Mouse (Mus musculus) liver, embryonic 11.5 days (tissue): ENCODE measurements around the gene Commd7. TPM values are rescaled to one million over a fixed set of nuclear protein-coding genes. Genes with fewer than 3 reads are reported as not detected.

Experiments used
- ATAC-seq: fragments of 200-750 bp; cut with Nextera tagmentation; replicated peaks from 2 replicates; pipeline ENCODE4 v1.8.0; 2017; ENCODE audit warnings: moderate number of reproducible peaks, mild to moderate bottlenecking, moderate TSS enrichment, moderate library complexity; ENCODE audit not compliant: low FRiP score
- DNase-seq: peaks from one replicate; pipeline ENCODE4 v3.0.0-alpha.2; 2017; ENCODE audit warnings: low spot score
- H3K27ac ChIP-seq: fragments of 300-500 bp; sonication (generic); 2 replicates; pipeline ENCODE4 v1.5.1; 2014; ENCODE audit warnings: mild to moderate bottlenecking, low read depth, low read length, control low read depth
- H3K27me3 ChIP-seq: fragments of 300-500 bp; sonication (generic); replicated peaks from 2 replicates; pipeline ENCODE4 v1.6.1; 2014; ENCODE audit warnings: low read length, mixed read lengths; ENCODE audit not compliant: control insufficient read depth, insufficient read depth
- H3K36me3 ChIP-seq: fragments of 300-500 bp; sonication (generic); 2 replicates; pipeline ENCODE4 v1.6.1; 2014; ENCODE audit warnings: mild to moderate bottlenecking, low read length, moderate library complexity, mixed read lengths; ENCODE audit not compliant: control insufficient read depth, insufficient read depth
- H3K4me1 ChIP-seq: fragments of 300-500 bp; sonication (generic); replicated peaks from 2 replicates; pipeline ENCODE4 v1.6.1; 2014; ENCODE audit warnings: low read length, mixed read lengths; ENCODE audit not compliant: control insufficient read depth, insufficient read depth
- H3K4me2 ChIP-seq: fragments of 300-500 bp; sonication (generic); 2 replicates; pipeline ENCODE4 v1.6.1; 2014; ENCODE audit warnings: mild to moderate bottlenecking, control low read depth, moderate library complexity
- H3K4me3 ChIP-seq: fragments of 300-500 bp; sonication (generic); 2 replicates; pipeline ENCODE4 v1.5.1; 2014; ENCODE audit warnings: low read depth, low read length, control low read depth
- H3K9ac ChIP-seq: fragments of 300-500 bp; sonication (generic); 2 replicates; pipeline ENCODE4 v1.6.1; 2014; ENCODE audit warnings: low read depth, low read length, control low read depth
- H3K9me3 ChIP-seq: fragments of 300-500 bp; sonication (generic); 2 replicates; pipeline ENCODE4 v1.6.1; 2016; ENCODE audit warnings: low read length, inconsistent platforms, mixed read lengths; ENCODE audit not compliant: control insufficient read depth
- WGBS: fragments of 180-500 bp; shearing (Covaris S2); extraction: QIAGEN DNeasy Blood & Tissue Kit; methylation state at CpG from one replicate; pipeline ENCODE4 v1.1.7; 2014; 5-methylcytosine and 5-hydroxymethylcytosine counted together
- polyA plus RNA-seq: library from polyadenylated mRNA; unstranded; fragments of >200 nt; fragmentation: Nextera tagmentation; extraction: Ambion mirVana; gene quantifications from 2 replicates; pipeline ENCODE4 v1.2.1, GENCODE M21; 2014

Gene Commd7
- polyA plus RNA-seq, 1 experiment from 2014 or later, result 65.1 TPM

GRCm38 (mm10) chr2:153642496-153642895, 9.9 kb upstream of the Commd7 start:
- H3K27ac ChIP-seq, result no peak overlapping the region
- H3K9me3 ChIP-seq, result no peaks in the 10 kb centered on the region
- no peaks in the 10 kb centered on the region; the same call in 1 of the 2 replicates for H3K27me3 ChIP-seq
- DNase-seq (no peak), ATAC-seq (no peak)
- no peak overlapping the region for H3K9ac ChIP-seq
- no peaks in the 10 kb centered on the region for H3K4me1 ChIP-seq
- H3K4me2 ChIP-seq, result no peak overlapping the region
- WGBS, result 26% methylated on average over 3 of the region's 3 CpGs
- H3K36me3 ChIP-seq, result no peaks in the 10 kb centered on the region
- no peak overlapping the region for H3K4me3 ChIP-seq

- Histone ChIP-seq H3K36me3 (no peaks in the 10 kb centered on the region), H3K4me2 (no peak overlapping the region), H3K9ac (no peak overlapping the region), H3K27ac (no peak overlapping the region), H3K27me3 (no peaks in the 10 kb centered on the region; the same call in 1 of the 2 replicates), H3K4me3 (no peak overlapping the region), H3K4me1 (no peaks in the 10 kb centered on the region), H3K9me3 (no peaks in the 10 kb centered on the region)
- DNase-seq (no peak), ATAC-seq (no peak)
- 25% methylated on average over 15 of the region's 15 CpGs for WGBS
These were observed 6.5 kb upstream of the Commd7 start for GRCm38 (mm10) chr2:153638977-153639680.

GRCm38 (mm10) chr2:153633259-153633658, 678 bp upstream of the Commd7 start:
- Histone ChIP-seq H3K36me3 (peaks cover 2% of the 10 kb centered on the region), H3K4me1 (peaks cover 10% of the 10 kb centered on the region), H3K27ac (no peak overlapping the region), H3K4me2 (peak overlapping the region; percentile 88), H3K4me3 (peak overlapping the region; percentile 94; the same call in 1 of the 2 replicates), H3K27me3 (no peaks in the 10 kb centered on the region), H3K9me3 (no peaks in the 10 kb centered on the region), H3K9ac (peak overlapping the region; percentile 94; the same call in 1 of the 2 replicates)
- ATAC-seq, result no peak
- DNase-seq, result no peak
- WGBS, result 74% methylated on average over 5 of the region's 5 CpGs

- Histone ChIP-seq H3K4me3 (peak overlapping the region; percentile 94), H3K36me3 (peaks cover 4% of the 10 kb centered on the region), H3K27ac (peak overlapping the region; percentile 93), H3K9me3 (no peaks in the 10 kb centered on the region), H3K4me1 (peaks cover 10% of the 10 kb centered on the region), H3K4me2 (peak overlapping the region; percentile 88), H3K27me3 (no peaks in the 10 kb centered on the region), H3K9ac (peak overlapping the region; percentile 94)
- ATAC-seq (no peak), DNase-seq (no peak)
- 12% methylated on average over 2 of the region's 2 CpGs for WGBS
These were observed 268 bp upstream of the Commd7 start for GRCm38 (mm10) chr2:153632871-153633226.

- Histone ChIP-seq H3K36me3 (peaks cover 13% of the 10 kb centered on the region), H3K4me3 (no peak overlapping the region), H3K9me3 (no peaks in the 10 kb centered on the region), H3K9ac (no peak overlapping the region), H3K27me3 (no peaks in the 10 kb centered on the region), H3K4me2 (peak overlapping the region; percentile 88; the same call in 1 of the 2 replicates), H3K27ac (no peak overlapping the region), H3K4me1 (peaks cover 10% of the 10 kb centered on the region)
- ATAC-seq (no peak), DNase-seq (no peak)
- WGBS, result 55% methylated on average over 3 of the region's 3 CpGs
These were observed 1.6 kb downstream of the Commd7 start for GRCm38 (mm10) chr2:153630950-153631349.

GRCm38 (mm10) chr2:153622449-153622848, 10.1 kb downstream of the Commd7 start:
- H3K36me3 ChIP-seq, result peaks cover 37% of the 10 kb centered on the region
- no peaks in the 10 kb centered on the region for H3K9me3 ChIP-seq
- no peak overlapping the region for H3K4me2 ChIP-seq
- DNase-seq (no peak), ATAC-seq (no peak)
- no peak overlapping the region for H3K27ac ChIP-seq
- H3K4me3 ChIP-seq, result no peak overlapping the region
- no peak overlapping the region for H3K9ac ChIP-seq
- 83% methylated on average over 10 of the region's 10 CpGs for WGBS
- no peaks in the 10 kb centered on the region for H3K4me1 ChIP-seq
- H3K27me3 ChIP-seq, result no peaks in the 10 kb centered on the region

- no peak overlapping the region for H3K9ac ChIP-seq
- H3K27ac ChIP-seq, result no peak overlapping the region
- WGBS, result 60% methylated on average over 10 of the region's 10 CpGs
- no peak for DNase-seq
- H3K27me3 ChIP-seq, result no peaks in the 10 kb centered on the region
- H3K36me3 ChIP-seq, result peaks cover 25% of the 10 kb centered on the region
- H3K9me3 ChIP-seq, result no peaks in the 10 kb centered on the region
- H3K4me3 ChIP-seq, result no peak overlapping the region
- no peak for ATAC-seq
- no peaks in the 10 kb centered on the region for H3K4me1 ChIP-seq
- H3K4me2 ChIP-seq, result no peak overlapping the region
These were observed 13.7 kb downstream of the Commd7 start for GRCm38 (mm10) chr2:153618889-153619288.

GRCm38 (mm10) chr2:153618439-153618838, 14.1 kb downstream of the Commd7 start:
- H3K36me3 ChIP-seq, result peaks cover 25% of the 10 kb centered on the region
- H3K27ac ChIP-seq, result no peak overlapping the region
- H3K4me1 ChIP-seq, result no peaks in the 10 kb centered on the region
- H3K27me3 ChIP-seq, result no peaks in the 10 kb centered on the region
- 71% methylated on average over 6 of the region's 6 CpGs for WGBS
- ATAC-seq (no peak), DNase-seq (no peak)
- no peak overlapping the region for H3K4me2 ChIP-seq
- no peak overlapping the region for H3K4me3 ChIP-seq
- no peaks in the 10 kb centered on the region for H3K9me3 ChIP-seq
- no peak overlapping the region for H3K9ac ChIP-seq

GRCm38 (mm10) chr2:153616893-153617292, 15.7 kb downstream of the Commd7 start:
- Histone ChIP-seq H3K9ac (no peak overlapping the region), H3K4me1 (peaks cover 10% of the 10 kb centered on the region), H3K4me3 (no peak overlapping the region), H3K9me3 (no peaks in the 10 kb centered on the region), H3K27me3 (no peaks in the 10 kb centered on the region), H3K27ac (no peak overlapping the region), H3K36me3 (peaks cover 15% of the 10 kb centered on the region), H3K4me2 (no peak overlapping the region)
- ATAC-seq, result no peak
- 53% methylated on average over 3 of the region's 3 CpGs for WGBS
- DNase-seq, result no peak
